Mouse (Mus musculus): ENCODE data around the gene Gpx7. TPM values are rescaled to one million over a fixed set of nuclear protein-coding genes. Genes with fewer than 3 reads are reported as not detected.
A peak's percentile ranks its signal among the peaks of the same experiment; 100 is the strongest.
"Not testable (repeated sequence)": the region's sequence is repeated elsewhere in the genome, so short reads cannot be mapped to it uniquely, and the experiment has no call there.

The Gpx7 gene
- polyA plus RNA-seq, 1 experiment from 2014 or later, result 0.22 TPM

GRCm38 (mm10) chr4:108372166-108372565 is 34.6 kb downstream of the Gpx7 start:
- H3K36me3 ChIP-seq (ENCODE audit: inconsistent target), result no peaks in the 10 kb centered on the region
- no peak overlapping the region for H3K4me3 ChIP-seq (ENCODE audit: inconsistent target)
- no peaks in the 10 kb centered on the region for H3K79me2 ChIP-seq (ENCODE audit: inconsistent target)
- no peak overlapping the region for H3K27ac ChIP-seq
- WGBS (ENCODE audit: missing documents), result 87% methylated on average over 3 of the region's 3 CpGs

DNA sequence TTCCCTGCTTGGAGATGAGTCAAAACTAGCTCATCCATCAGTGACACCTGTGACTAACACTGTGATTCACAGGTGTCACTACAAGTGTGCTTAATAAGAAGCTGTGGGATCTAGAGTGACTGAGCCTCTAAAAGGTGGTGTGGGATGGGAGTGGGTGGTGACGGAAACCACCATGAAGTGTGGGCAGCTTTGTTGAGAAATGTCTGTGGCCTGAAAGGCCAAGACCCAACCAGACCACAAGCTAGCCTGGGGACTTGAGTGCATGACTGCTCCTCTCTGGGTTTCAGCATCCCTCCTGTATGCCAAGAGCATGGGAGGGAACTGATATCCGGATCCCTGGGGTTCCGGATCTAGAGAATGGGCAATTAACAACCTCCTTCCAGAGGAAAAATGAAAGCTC is 35.3 kb downstream of the Gpx7 start:
- H3K79me2 ChIP-seq (ENCODE audit: inconsistent target), result no peaks in the 10 kb centered on the region
- H3K4me3 ChIP-seq (ENCODE audit: inconsistent target), result no peak overlapping the region
- 61% methylated on average over 3 of the region's 3 CpGs for WGBS (ENCODE audit: missing documents)
- H3K36me3 ChIP-seq (ENCODE audit: inconsistent target), result no peaks in the 10 kb centered on the region
- H3K27ac ChIP-seq, result no peak overlapping the region

DNA sequence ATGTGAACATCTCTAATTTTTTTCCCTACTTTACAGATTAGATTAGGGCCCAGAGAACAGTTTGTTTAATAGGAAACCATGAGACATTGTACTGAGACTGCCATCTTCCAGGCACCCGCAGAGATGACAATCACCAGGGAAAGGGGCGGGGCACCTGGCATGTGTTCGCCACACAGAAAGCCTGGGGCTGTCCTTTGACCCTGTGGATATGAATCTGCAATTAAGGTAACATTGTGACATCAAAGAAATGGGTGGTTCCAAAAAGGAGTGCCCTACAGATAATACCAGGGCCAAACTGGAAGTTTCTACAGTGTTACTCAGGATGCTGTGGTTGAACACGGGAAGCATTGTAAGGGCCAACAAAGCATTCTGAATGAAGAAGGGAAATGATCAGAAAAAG is 36.4 kb downstream of the Gpx7 start:
- WGBS (ENCODE audit: missing documents), result 36% methylated on average over 4 of the region's 4 CpGs
- Histone ChIP-seq H3K27ac (no peak overlapping the region), H3K36me3 (ENCODE audit: inconsistent target) (no peaks in the 10 kb centered on the region), H3K79me2 (ENCODE audit: inconsistent target) (no peaks in the 10 kb centered on the region), H3K4me3 (ENCODE audit: inconsistent target) (no peak overlapping the region)

DNA sequence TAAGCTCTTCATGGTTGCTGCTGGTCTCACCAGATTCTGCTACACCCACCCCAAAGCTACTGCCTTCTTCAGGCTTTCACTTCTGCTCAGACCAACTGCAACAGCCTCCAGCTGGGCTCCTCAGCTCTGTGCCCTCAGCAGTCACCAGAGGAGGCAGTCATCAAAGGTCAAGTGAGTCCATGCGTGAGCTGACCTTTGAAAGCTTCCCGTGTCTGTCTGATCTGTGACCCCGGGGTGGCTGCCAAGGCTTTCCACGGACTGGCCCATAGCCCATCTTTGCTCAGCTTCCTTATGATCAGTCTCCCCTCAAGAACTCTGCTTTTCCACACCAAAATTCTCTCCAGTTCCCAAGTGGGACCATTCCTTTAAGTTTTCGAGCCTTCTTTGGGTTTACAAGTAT is 37.5 kb downstream of the Gpx7 start:
- WGBS (ENCODE audit: missing documents), result 21% methylated on average over 5 of the region's 5 CpGs
- no peak overlapping the region for H3K4me3 ChIP-seq (ENCODE audit: inconsistent target)
- peak overlapping the region; percentile 63 for H3K27ac ChIP-seq
- no peaks in the 10 kb centered on the region for H3K79me2 ChIP-seq (ENCODE audit: inconsistent target)
- H3K36me3 ChIP-seq (ENCODE audit: inconsistent target), result no peaks in the 10 kb centered on the region

DNA sequence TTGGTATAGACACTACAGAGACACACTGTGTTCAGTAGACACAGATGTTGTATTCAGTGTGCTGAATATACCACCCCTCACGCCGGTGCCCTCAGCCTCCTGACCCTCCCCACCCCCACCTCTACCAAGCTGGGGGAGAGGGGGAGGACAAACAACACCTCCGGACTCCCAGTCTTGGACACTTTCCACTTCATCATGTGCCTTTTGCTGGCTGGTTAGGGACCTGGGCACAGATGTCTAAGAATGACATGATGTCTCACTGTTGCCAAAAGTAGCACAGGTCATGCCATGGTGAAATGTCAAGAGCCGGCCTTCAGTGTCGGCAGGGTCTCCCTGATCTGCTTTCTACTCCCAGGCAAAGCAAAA is 42.7 kb downstream of the Gpx7 start:
- H3K79me2 ChIP-seq (ENCODE audit: inconsistent target), result no peaks in the 10 kb centered on the region
- WGBS (ENCODE audit: missing documents), result 82% methylated on average over 5 of the region's 5 CpGs
- no peak overlapping the region for H3K27ac ChIP-seq
- H3K4me3 ChIP-seq (ENCODE audit: inconsistent target), result no peak overlapping the region
- H3K36me3 ChIP-seq (ENCODE audit: inconsistent target), result no peaks in the 10 kb centered on the region

- H3K36me3 ChIP-seq (ENCODE audit: inconsistent target), result no peaks in the 10 kb centered on the region
- H3K4me3 ChIP-seq (ENCODE audit: inconsistent target), result no peak overlapping the region
- H3K27ac ChIP-seq, result no peak overlapping the region
- 81% methylated on average over 6 of the region's 7 CpGs for WGBS (ENCODE audit: missing documents)
- H3K79me2 ChIP-seq (ENCODE audit: inconsistent target), result no peaks in the 10 kb centered on the region
Measured at GRCm38 (mm10) chr4:108363355-108364110, 43.2 kb downstream of the Gpx7 start.

GRCm38 (mm10) chr4:108362321-108363261 is 44.2 kb downstream of the Gpx7 start:
- H3K4me3 ChIP-seq (ENCODE audit: inconsistent target), result no peak overlapping the region
- WGBS (ENCODE audit: missing documents), result 86% methylated on average over 18 of the region's 18 CpGs
- H3K27ac ChIP-seq, result no peak overlapping the region
- H3K36me3 ChIP-seq (ENCODE audit: inconsistent target), result no peaks in the 10 kb centered on the region
- no peaks in the 10 kb centered on the region for H3K79me2 ChIP-seq (ENCODE audit: inconsistent target)

- H3K36me3 ChIP-seq (ENCODE audit: inconsistent target), result no peaks in the 10 kb centered on the region
- H3K79me2 ChIP-seq (ENCODE audit: inconsistent target), result no peaks in the 10 kb centered on the region
- 35% methylated on average over 25 of the region's 28 CpGs for WGBS (ENCODE audit: missing documents)
- no peak overlapping the region for H3K27ac ChIP-seq
- H3K4me3 ChIP-seq (ENCODE audit: inconsistent target), result no peak overlapping the region
Measured at GRCm38 (mm10) chr4:108360136-108361055, 46.4 kb downstream of the Gpx7 start.

- Histone ChIP-seq H3K79me2 (ENCODE audit: inconsistent target) (no peaks in the 10 kb centered on the region), H3K27ac (no peak overlapping the region), H3K36me3 (ENCODE audit: inconsistent target) (no peaks in the 10 kb centered on the region), H3K4me3 (ENCODE audit: inconsistent target) (no peak overlapping the region)
- WGBS (ENCODE audit: missing documents), result 92% methylated on average over 4 of the region's 4 CpGs
Measured at GRCm38 (mm10) chr4:108358498-108358897, 48.3 kb downstream of the Gpx7 start.

DNA sequence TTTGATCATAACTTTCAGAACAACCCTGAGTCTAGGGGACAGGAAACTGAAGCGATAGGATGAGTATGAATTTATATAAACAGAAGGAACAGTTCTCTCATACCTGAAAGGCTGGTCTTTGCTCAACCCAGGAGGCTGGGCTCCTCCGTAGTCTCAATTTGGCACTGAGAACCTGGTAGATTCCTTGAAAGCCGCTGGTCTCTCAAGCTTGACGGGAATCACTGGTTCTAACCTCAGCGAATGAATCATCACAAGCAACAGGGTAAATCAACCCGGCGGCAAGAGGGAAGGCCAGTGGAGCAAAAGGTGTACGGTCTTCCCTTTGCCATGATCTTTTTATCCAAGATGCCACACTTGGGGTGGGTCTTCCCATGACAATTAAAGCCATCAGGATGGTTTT is 49.3 kb downstream of the Gpx7 start:
- no peaks in the 10 kb centered on the region for H3K79me2 ChIP-seq (ENCODE audit: inconsistent target)
- H3K4me3 ChIP-seq (ENCODE audit: inconsistent target), result no peak overlapping the region
- no peaks in the 10 kb centered on the region for H3K36me3 ChIP-seq (ENCODE audit: inconsistent target)
- H3K27ac ChIP-seq, result no peak overlapping the region
- WGBS (ENCODE audit: missing documents), result 99% methylated on average over 8 of the region's 8 CpGs

GRCm38 (mm10) chr4:108353591-108353990 is 53.2 kb downstream of the Gpx7 start:
- H3K4me3 ChIP-seq (ENCODE audit: inconsistent target); H3K27ac ChIP-seq; H3K79me2 ChIP-seq (ENCODE audit: inconsistent target); H3K36me3 ChIP-seq (ENCODE audit: inconsistent target): not testable (repeated sequence)

- Histone ChIP-seq H3K4me3 (ENCODE audit: inconsistent target) (no peak overlapping the region), H3K27ac (no peak overlapping the region), H3K79me2 (ENCODE audit: inconsistent target) (no peaks in the 10 kb centered on the region), H3K36me3 (ENCODE audit: inconsistent target) (no peaks in the 10 kb centered on the region)
- 65% methylated on average over 8 of the region's 8 CpGs for WGBS (ENCODE audit: missing documents)
Measured at GRCm38 (mm10) chr4:108350819-108351218, 55.9 kb downstream of the Gpx7 start.

Data from macrophage (primary cell).